Comparison of ENCODE assay signal across 10 mouse cellular contexts in the genomic region with DNA sequence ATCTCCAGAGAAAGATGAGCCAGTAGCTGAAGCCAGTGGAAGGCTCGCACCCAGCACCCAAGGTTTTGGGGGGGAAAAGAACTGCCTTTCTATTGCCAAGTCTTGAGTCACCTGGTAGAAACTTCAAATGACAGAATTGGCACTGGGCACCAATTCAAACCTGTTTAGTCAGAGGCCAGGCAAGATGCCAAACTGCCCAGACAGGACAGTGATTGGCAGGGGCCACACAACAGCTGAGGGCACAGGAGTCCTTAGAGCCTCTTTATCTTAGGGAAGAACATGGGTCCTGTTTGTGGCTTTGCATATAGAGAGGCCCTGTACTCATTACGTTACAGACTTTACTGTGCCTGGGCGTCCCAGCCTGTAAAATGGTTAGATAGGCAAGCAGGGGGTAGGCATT. TPM values are rescaled to one million over a fixed set of nuclear protein-coding genes. Genes with fewer than 3 reads are reported as not detected.
DNase-seq lines count a peak whose midpoint lies in the region; ATAC-seq and TF ChIP-seq lines count a peak whose summit lies in the region.
"Had no signal": no experiment of that assay in that cellular context is flagged by ENCODE, and none has a peak within 500 bp of the region (broad histone marks: within the 10 kb centered on the region; RNA-seq: fewer than 3 reads in every experiment).

No protein-coding gene starts in this region.

- ATAC-seq in midbrain, embryonic 11.5 days (ENCODE audit: low FRiP score) = no peak

- TF ChIP-seq POLR2A in brain, embryonic 14.5 days (IDR thresholded peaks at IDR 0.05; ENCODE audit: borderline replicate concordance, extremely low read depth, insufficient read depth, insufficient read length, poor library complexity, severe bottlenecking) = no peak
- no peak for TF ChIP-seq POLR2A in liver, adult 2 months (IDR thresholded peaks at IDR 0.05; ENCODE audit: extremely low read depth, insufficient read depth, low read length)
- no peak for TF ChIP-seq POLR2A in small intestine, adult 2 months (IDR thresholded peaks at IDR 0.05; ENCODE audit: low read depth, low read length)

- H3K4me3 ChIP-seq in left cerebral cortex, adult 2 months = no peak overlapping the region
- H3K4me3 ChIP-seq in liver, adult 2 months (ENCODE audit: insufficient read depth, low read depth, low read length) = no peak overlapping the region
- no peak overlapping the region for H3K4me3 ChIP-seq in small intestine, adult 2 months (ENCODE audit: low read depth, low read length)
- no peak overlapping the region for H3K4me3 ChIP-seq in midbrain, embryonic 11.5 days (ENCODE audit: low read depth, low read length)

- H3K4me1 ChIP-seq in liver, adult 2 months (ENCODE audit: control insufficient read depth, insufficient read depth, low read length) = peaks cover 5% of the 10 kb centered on the region; the same call in 1 of the 2 replicates
- H3K4me1 ChIP-seq in small intestine, adult 2 months (ENCODE audit: control insufficient read depth, insufficient read depth, insufficient read length, low read length) = peaks cover 9% of the 10 kb centered on the region; the same call in 1 of the 2 replicates
- no peaks in the 10 kb centered on the region for H3K4me1 ChIP-seq in midbrain, embryonic 11.5 days (ENCODE audit: control insufficient read depth, insufficient read depth, low read length)

- WGBS in liver, adult 2 months = 66% methylated on average over 3 of the region's 3 CpGs
- WGBS in small intestine, adult 2 months = 30% methylated on average over 3 of the region's 3 CpGs
- 93% methylated on average over 3 of the region's 3 CpGs for WGBS in midbrain, embryonic 11.5 days

- H3K9me3 ChIP-seq in midbrain, embryonic 11.5 days (ENCODE audit: control insufficient read depth, low read length) = no peaks in the 10 kb centered on the region

- DNase-seq in left cerebral cortex, adult 2 months (ENCODE audit: extremely low spot score in 1 of 2, low spot score in 2 of 2) = no peak
- no peak for DNase-seq in left cerebral cortex, adult 11 months (ENCODE audit: low spot score)
- peak; percentile 80 for DNase-seq in brain, embryonic 14.5 days (ENCODE audit: low read depth)
- peak; percentile 41 for DNase-seq in liver, adult 2 months (ENCODE audit: extremely low read depth, low read depth, low spot score)
- no peak for DNase-seq in midbrain, embryonic 11.5 days (ENCODE audit: low spot score, missing footprints)
- no peak for DNase-seq in natural killer cell, adult 2 months (ENCODE audit: low spot score in 2 of 2)
- DNase-seq in gastrocnemius, postnatal 10 days = no peak
- DNase-seq: cerebellum, adult 9-11 months; right cerebral cortex, postnatal 14 days had no signal

- no peak for TF ChIP-seq CTCF in left cerebral cortex, adult 2 months (IDR thresholded peaks at IDR 0.05)
- no peak for TF ChIP-seq CTCF in brain, embryonic 14.5 days (IDR thresholded peaks at IDR 0.05; ENCODE audit: borderline replicate concordance, extremely low read depth, insufficient read depth, insufficient read length)
- no peak for TF ChIP-seq CTCF in liver, adult 2 months (IDR thresholded peaks at IDR 0.05; ENCODE audit: low read depth, low read length)
- TF ChIP-seq CTCF in small intestine, adult 2 months (IDR thresholded peaks at IDR 0.05; ENCODE audit: extremely low read depth, insufficient read length, insufficient replicate concordance, low read depth, low read length) = no peak

- H3K36me3 ChIP-seq in liver, adult 2 months (ENCODE audit: control insufficient read depth, insufficient read depth, low read length) = no peaks in the 10 kb centered on the region
- H3K36me3 ChIP-seq in small intestine, adult 2 months (ENCODE audit: control insufficient read depth, insufficient read depth, low read length) = no peaks in the 10 kb centered on the region
- no peaks in the 10 kb centered on the region for H3K36me3 ChIP-seq in midbrain, embryonic 11.5 days (ENCODE audit: control insufficient read depth, insufficient read depth, low read length)

- no peak overlapping the region for H3K4me2 ChIP-seq in midbrain, embryonic 11.5 days

- H3K9ac ChIP-seq in liver, adult 2 months (ENCODE audit: low read depth, low read length) = no peak overlapping the region
- no peak overlapping the region for H3K9ac ChIP-seq in midbrain, embryonic 11.5 days (ENCODE audit: low read length)

- no peaks in the 10 kb centered on the region for H3K79me2 ChIP-seq in liver, adult 2 months (ENCODE audit: control insufficient read depth, insufficient read depth, low read length)

- H3K27ac ChIP-seq in left cerebral cortex, adult 2 months = peak overlapping the region; percentile 15; the same call in 1 of the 2 replicates
- H3K27ac ChIP-seq in liver, adult 2 months (replicated peaks; ENCODE audit: insufficient read depth, low read depth, low read length) = no peak overlapping the region
- H3K27ac ChIP-seq in small intestine, adult 2 months (ENCODE audit: insufficient read depth, low read depth, low read length) = peak overlapping the region; percentile 96
- no peak overlapping the region for H3K27ac ChIP-seq in midbrain, embryonic 11.5 days (ENCODE audit: low read depth, low read length)

- intact Hi-C loops in left cerebral cortex, adult 2 months (cut with DNase I) = no loop called here

- no peaks in the 10 kb centered on the region for H3K27me3 ChIP-seq in liver, adult 2 months (ENCODE audit: control insufficient read depth, insufficient read depth, low read length)
- H3K27me3 ChIP-seq in small intestine, adult 2 months (ENCODE audit: control insufficient read depth, insufficient read depth, low read length) = no peaks in the 10 kb centered on the region
- no peaks in the 10 kb centered on the region for H3K27me3 ChIP-seq in midbrain, embryonic 11.5 days (ENCODE audit: control insufficient read depth, insufficient read depth, low read length)

RNA-seq across cellular contexts. Expression of gene Adgrg1, which starts 7.0 kb away (rescaled TPM):
- total RNA-seq in left cerebral cortex, adult 2 months (2021) = 10 to 100 TPM; 77.6 to 86.8 TPM
- polyA plus RNA-seq in brain, embryonic 14.5 days (2012; rRNA removed) = 468 and 636 TPM in 2 replicates
- total RNA-seq in liver, adult 2 months (2014; rRNA removed) = 0.55 and 2.3 TPM in 2 replicates
- 3.0 and 4.2 TPM in 2 replicates for polyA plus RNA-seq in liver, adult 2 months (2012; rRNA removed)
- polyA plus RNA-seq in small intestine, adult 2 months (2012; rRNA removed) = 32.3 and 36.4 TPM in 2 replicates
- 153 and 157 TPM in 2 replicates for polyA plus RNA-seq in midbrain, embryonic 11.5 days (2014; fragmentation: Nextera tagmentation; extraction: Ambion mirVana)
- total RNA-seq in gastrocnemius, postnatal 10 days (2021) = 10 to 100 TPM; 15.6 to 18.0 TPM

RNA-seq across cellular contexts. Expression of gene Adgrg5, which starts 44.1 kb away (rescaled TPM):
- total RNA-seq in left cerebral cortex, adult 2 months (2021) = not detected
- polyA plus RNA-seq in brain, embryonic 14.5 days (2012; rRNA removed) = 0.27 and 0.28 TPM in 2 replicates
- total RNA-seq in liver, adult 2 months (2014; rRNA removed) = 0.18 and 0.27 TPM in 2 replicates
- 0.58 and 0.77 TPM in 2 replicates for polyA plus RNA-seq in liver, adult 2 months (2012; rRNA removed)
- polyA plus RNA-seq in small intestine, adult 2 months (2012; rRNA removed) = 10.2 and 15.4 TPM in 2 replicates
- polyA plus RNA-seq in midbrain, embryonic 11.5 days (2014; fragmentation: Nextera tagmentation; extraction: Ambion mirVana) = 0.36 and 0.40 TPM in 2 replicates
- total RNA-seq in gastrocnemius, postnatal 10 days (2021) = under 1 TPM; 0.07 to 0.09 TPM

RNA-seq across cellular contexts. Expression of gene Ccdc102a, which starts 49.7 kb away (rescaled TPM):
- total RNA-seq in left cerebral cortex, adult 2 months (2021) = 1 to 10 TPM; 1.6 to 2.0 TPM
- 9.0 and 11.1 TPM in 2 replicates for polyA plus RNA-seq in brain, embryonic 14.5 days (2012; rRNA removed)
- total RNA-seq in liver, adult 2 months (2014; rRNA removed) = 0.46 and 0.94 TPM in 2 replicates
- polyA plus RNA-seq in liver, adult 2 months (2012; rRNA removed) = 0.90 and 1.2 TPM in 2 replicates
- polyA plus RNA-seq in small intestine, adult 2 months (2012; rRNA removed) = 8.1 TPM in 2 replicates
- 13.5 and 15.9 TPM in 2 replicates for polyA plus RNA-seq in midbrain, embryonic 11.5 days (2014; fragmentation: Nextera tagmentation; extraction: Ambion mirVana)
- 10 to 100 TPM; 10.3 to 15.1 TPM for total RNA-seq in gastrocnemius, postnatal 10 days (2021)

RNA-seq across cellular contexts. Expression of gene Adgrg3, which starts 49.9 kb away (rescaled TPM):
- total RNA-seq in left cerebral cortex, adult 2 months (2021) = under 1 TPM; 0.23 to 0.32 TPM
- 2.1 and 3.0 TPM in 2 replicates for polyA plus RNA-seq in brain, embryonic 14.5 days (2012; rRNA removed)
- total RNA-seq in liver, adult 2 months (2014; rRNA removed) = 3.0 and 5.0 TPM in 2 replicates
- polyA plus RNA-seq in liver, adult 2 months (2012; rRNA removed) = 4.4 and 8.5 TPM in 2 replicates
- 3.5 and 7.6 TPM in 2 replicates for polyA plus RNA-seq in small intestine, adult 2 months (2012; rRNA removed)
- polyA plus RNA-seq in midbrain, embryonic 11.5 days (2014; fragmentation: Nextera tagmentation; extraction: Ambion mirVana) = 2.6 and 2.8 TPM in 2 replicates
- total RNA-seq in gastrocnemius, postnatal 10 days (2021) = 1 to 10 TPM in 1 of 2 experiments, under 1 TPM in 1; 0.80 to 1.2 TPM

Comparison
In these comparisons a context has a peak if more than half of its experiments do, and no peak if none do; other contexts are left out.
1. DNase-seq: peak in brain, embryonic 14.5 days (single experiment) and liver, adult 2 months (single experiment); none in left cerebral cortex, adult 2 months (0 of 2), left cerebral cortex, adult 11 months (single experiment), midbrain, embryonic 11.5 days (single experiment), natural killer cell, adult 2 months (0 of 2) and gastrocnemius, postnatal 10 days (single experiment).
2. H3K27ac ChIP-seq: peak in left cerebral cortex, adult 2 months (single experiment) and small intestine, adult 2 months (single experiment); none in liver, adult 2 months (single experiment) and midbrain, embryonic 11.5 days (single experiment).